Mouse (Mus musculus): Measurements from ENCODE around the gene Tpgs1. TPM values are rescaled to one million over a fixed set of nuclear protein-coding genes. Genes with fewer than 3 reads are reported as not detected.

The Tpgs1 gene
- total RNA-seq, 2 experiments from 2014 or later, result 32.4 to 33.9 TPM

DNA sequence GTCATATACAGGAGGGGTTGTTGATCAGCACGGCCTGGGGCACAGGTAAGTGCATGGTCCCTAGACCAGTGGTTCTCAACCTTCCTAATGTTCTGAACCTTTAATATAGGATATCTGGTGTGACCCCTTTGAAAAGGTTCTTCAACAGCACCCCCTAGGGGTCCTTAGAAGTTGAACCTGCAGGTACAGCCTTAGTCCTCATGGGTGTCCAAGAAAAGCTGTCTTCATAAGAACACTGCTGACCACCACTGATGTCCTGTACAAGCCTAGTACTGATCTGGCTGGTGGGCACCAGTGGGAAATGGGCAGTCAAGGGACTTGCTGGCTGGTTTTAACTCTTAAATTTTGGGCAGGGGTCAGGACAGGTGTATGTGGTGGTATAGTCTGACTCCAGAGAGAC lies 42.9 kb downstream of the Tpgs1 start:
- no peak for DNase-seq (ENCODE audit: low spot score in 2 of 2)

DNA sequence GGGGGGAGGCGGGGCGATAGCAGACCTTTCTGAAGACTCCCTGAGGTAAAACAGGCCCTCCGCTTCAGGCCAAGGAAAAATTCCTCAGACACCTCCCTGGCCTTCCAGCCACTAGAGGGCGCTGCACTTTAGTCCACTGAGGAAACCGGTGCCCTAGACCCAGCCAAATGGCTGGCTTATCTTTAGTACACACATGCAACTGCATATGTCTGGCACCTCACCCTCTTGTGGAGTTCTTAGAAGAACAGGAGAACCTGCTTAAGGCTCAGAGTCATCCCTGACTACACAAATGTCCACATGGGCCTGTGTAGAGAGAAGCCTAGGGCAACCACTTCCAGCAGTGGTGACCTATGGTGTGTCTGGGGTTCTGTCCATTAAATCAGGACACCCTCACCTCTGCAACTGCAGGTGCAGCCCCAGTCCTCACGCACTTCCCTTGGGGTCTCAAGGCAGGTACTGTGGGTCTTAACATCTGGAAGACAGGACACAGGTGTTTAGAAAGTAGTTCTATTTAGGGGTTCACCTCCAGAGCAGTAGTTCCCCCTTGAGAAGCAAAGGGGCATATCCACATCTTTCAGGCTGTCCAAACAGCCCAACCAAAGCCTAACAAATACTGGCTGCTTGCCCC lies 43.4 kb downstream of the Tpgs1 start:
- peak; percentile 73 to 80 for DNase-seq (ENCODE audit: low spot score in 2 of 2)

DNA sequence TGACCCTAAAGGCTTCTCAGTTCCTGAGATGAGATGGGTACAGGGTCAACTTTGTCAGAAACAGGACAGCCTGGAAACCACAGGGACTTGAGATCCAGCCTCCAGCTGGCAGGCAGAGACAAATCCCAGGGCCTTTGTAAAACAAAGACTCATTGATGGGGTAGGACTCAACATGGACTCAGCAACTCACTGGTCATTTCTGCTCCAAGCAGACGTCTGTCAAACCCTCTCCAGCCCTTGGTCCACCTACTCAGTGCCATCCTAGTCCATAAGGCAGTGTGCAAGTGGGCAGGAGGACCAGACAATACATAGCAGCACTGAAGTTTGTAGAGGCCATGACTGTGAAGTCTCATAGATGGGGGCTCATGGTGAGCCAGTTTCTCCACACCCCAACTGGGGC lies 44.0 kb downstream of the Tpgs1 start:
- DNase-seq (ENCODE audit: low spot score in 2 of 2), result no peak

DNA sequence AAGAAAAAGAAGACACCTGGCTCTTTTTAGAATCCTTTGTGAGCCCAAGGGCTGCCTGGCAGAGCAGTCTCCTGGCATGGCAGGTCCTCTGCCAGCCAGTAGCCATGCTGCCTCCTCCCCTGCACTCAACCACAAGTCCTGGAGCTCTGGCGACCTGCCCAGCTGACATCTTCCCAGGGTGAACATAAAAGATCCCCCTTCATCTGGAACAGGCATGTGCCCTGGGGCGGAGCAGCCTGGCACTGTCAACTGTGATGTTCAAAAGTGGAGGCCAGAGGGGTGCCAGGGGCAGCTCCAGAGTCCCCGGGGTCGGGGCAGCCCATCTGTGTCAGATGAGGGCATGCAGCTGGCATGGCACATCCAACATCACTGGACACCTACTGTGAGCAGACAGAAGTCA lies 45.8 kb downstream of the Tpgs1 start:
- DNase-seq (ENCODE audit: low spot score in 2 of 2), result no peak

DNA sequence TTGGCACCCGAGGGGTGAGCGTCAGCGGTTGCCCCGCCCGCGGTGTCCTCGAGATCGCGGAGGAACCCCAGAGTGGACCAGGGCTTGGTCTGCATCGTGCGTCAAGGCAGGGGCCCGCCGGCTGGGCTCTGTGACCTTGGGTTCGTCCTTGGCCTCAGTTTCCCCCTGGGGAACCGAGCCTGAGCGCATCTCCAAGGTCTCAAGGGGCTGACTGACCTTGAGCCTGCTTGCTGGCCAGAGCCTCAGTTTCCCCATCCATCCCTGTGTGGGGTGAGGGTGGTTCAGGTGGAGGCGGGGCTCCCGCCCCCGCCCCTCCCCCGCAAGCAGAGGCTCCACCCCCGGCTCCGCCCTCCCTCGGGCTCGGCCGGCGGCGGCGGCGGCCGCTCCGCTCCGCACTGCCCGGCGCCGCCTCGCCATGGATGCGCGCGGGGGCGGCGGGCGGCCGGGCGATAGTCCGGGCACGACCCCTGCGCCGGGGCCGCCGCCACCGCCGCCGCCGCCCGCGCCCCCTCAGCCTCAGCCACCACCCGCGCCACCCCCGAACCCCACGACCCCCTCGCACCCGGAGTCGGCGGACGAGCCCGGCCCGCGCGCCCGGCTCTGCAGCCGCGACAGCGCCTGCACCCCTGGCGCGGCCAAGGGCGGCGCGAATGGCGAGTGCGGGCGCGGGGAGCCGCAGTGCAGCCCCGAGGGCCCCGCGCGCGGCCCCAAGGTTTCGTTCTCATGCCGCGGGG lies 47.3 kb downstream of the Tpgs1 start, which contains the start of gene Hcn2:
Gene Hcn2 (plus strand): TSS at position 381 of the 734 bp plus-strand sequence.
- no peak for DNase-seq (ENCODE audit: low spot score in 2 of 2)

DNA sequence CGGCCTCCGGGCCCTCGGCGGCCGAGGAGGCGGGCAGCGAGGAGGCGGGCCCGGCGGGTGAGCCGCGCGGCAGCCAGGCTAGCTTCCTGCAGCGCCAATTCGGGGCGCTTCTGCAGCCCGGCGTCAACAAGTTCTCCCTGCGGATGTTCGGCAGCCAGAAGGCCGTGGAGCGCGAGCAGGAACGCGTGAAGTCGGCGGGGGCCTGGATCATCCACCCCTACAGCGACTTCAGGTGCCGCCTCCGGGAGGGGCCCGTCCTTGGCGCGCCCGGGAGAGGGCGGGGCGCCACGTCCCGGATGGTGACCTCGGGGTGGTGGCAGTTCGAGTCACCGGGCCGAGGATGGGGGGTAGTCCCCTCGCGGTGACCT lies 47.8 kb downstream of the Tpgs1 start:
- no peak for DNase-seq (ENCODE audit: low spot score in 2 of 2)

DNA sequence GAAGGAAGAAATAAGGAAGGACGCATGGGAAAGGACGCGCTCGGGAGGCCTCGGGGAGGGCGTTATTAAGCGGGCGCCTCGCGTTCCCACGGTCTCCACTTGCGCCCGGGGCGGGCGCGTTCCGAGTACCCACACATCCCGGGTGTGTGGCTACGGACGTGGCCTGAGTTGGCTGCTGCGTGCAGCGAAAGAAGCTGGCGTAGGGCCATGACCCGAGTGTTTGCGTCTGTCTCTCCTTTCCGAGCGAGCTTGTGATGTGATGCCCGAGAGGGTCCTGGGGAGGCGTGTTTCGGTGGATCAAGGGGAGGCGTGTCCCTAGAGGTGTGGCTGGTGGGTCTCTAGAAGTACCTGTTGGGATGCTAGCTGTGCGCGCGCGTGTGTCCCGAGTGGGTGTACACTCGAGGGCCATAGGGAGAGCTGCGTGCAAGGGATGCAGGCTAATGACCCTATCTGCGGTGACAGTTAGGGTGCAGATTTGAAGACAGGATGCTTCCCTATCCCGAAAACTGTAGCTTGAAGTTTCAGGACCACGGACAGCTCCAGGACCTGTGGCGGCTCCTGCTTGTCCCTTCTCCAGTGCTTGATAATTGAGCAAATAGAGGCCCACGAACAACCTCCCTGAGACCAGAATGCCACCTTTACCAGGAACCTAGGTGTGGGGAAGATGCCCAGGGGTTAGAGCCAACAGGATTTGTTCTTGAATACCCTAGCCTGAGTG lies 48.6 kb downstream of the Tpgs1 start:
- DNase-seq (ENCODE audit: low spot score in 2 of 2), result peak in 1 of 2 experiments; percentile 68

DNA sequence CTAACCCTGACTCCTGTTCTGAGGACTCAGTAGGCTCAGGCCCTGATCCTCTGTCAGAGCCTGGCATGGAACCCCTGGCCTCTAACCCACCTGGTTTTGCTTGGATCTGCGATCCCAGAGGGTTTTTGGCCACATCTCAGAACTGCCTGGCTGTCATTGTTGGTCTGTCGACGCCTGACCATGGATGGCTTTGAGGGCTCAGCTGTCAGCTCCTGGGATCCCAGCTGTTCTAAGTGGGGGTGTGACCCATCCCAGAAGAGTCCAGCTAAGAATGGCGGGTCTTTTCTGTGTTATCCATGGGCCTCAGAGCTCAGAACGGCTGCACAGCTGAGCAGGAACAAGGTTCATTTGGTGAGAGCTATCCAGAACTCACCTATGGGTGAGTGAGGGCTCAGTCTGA lies 51.9 kb downstream of the Tpgs1 start:
- DNase-seq (ENCODE audit: low spot score in 2 of 2), result no peak

DNA sequence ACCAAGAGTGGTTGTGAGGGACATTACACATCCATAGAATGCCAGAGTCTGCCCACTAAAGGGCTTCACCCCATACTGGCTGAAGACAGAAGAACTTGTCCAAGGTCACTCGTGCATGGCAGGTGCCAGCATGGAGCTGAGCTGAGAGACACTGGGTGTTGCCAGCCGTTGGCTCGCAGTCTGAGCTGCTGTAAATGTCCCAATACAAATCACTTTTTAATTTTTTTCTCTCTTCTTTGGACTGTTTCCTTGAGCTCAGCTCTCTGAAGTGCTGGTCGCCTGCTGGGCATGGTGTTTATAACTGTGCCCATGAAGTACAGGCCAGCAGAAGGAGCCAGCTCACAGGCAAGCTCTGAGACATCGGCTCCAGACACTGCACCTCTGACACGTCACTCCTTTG lies 53.9 kb downstream of the Tpgs1 start:
- no peak for DNase-seq (ENCODE audit: low spot score in 2 of 2)

DNA sequence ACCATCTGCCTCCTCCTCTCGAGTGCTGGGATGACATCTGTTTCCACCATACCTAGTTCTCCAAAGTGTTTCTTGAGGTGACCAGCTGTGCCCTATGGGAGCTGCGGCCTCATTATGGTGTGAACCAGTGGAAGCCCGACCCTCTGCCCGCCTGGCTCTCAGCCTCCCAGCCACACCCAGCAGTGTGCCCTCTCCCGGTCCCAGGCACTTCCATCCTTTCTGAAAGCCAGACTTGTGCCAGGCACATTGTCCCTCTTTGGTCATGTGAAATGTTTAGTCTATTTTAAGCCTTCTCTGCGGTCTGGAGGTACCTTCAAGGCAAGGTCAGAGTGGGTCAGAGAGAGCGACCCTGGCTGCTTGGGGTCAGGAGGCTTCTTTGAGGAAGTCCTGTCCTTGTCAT lies 54.5 kb downstream of the Tpgs1 start:
- DNase-seq (ENCODE audit: low spot score in 2 of 2), result no peak

Other genes with a start within 250 kb of the Tpgs1 start
- not detected for gene Vmn2r83, start 200.6 kb upstream of the Tpgs1 start, total RNA-seq (2021)
- 10 to 100 TPM; 24.9 to 26.4 TPM for gene Plpp2, start 135.6 kb upstream of the Tpgs1 start, total RNA-seq (2021)
- gene Mier2, start 114.2 kb upstream of the Tpgs1 start, total RNA-seq (2021), result 10 to 100 TPM; 46.8 to 48.2 TPM
- gene Theg, start 82.0 kb upstream of the Tpgs1 start, total RNA-seq (2021), result not detected
- 1 to 10 TPM in 1 of 2 experiments, under 1 TPM in 1; 0.56 to 1.5 TPM for gene C2cd4c, start 55.3 kb upstream of the Tpgs1 start, total RNA-seq (2021)
- 10 to 100 TPM in 1 of 2 experiments, 1 to 10 TPM in 1; 8.9 to 13.3 TPM for gene Shc2, start 31.5 kb upstream of the Tpgs1 start, total RNA-seq (2021)
- not detected for gene Odf3l2, start 23.6 kb upstream of the Tpgs1 start, total RNA-seq (2021)
- gene Madcam1, start 4.8 kb upstream of the Tpgs1 start, total RNA-seq (2021), result under 1 TPM; 0.28 to 0.64 TPM
- gene Cdc34, start 12.8 kb downstream of the Tpgs1 start, total RNA-seq (2021), result 10 to 100 TPM; 72.6 to 78.1 TPM
- gene Gzmm, start 19.7 kb downstream of the Tpgs1 start, total RNA-seq (2021), result 1 to 10 TPM; 1.8 to 2.4 TPM
- gene Bsg, start 35.1 kb downstream of the Tpgs1 start, total RNA-seq (2021), result 100 to 1,000 TPM; 504 to 513 TPM
- gene Hcn2, start 47.3 kb downstream of the Tpgs1 start, total RNA-seq (2021), result 1 to 10 TPM; 8.9 to 9.3 TPM
- gene Polrmt, start 77.2 kb downstream of the Tpgs1 start, total RNA-seq (2021), result 10 to 100 TPM; 61.2 to 68.6 TPM
- not detected for gene Fgf22, start 85.7 kb downstream of the Tpgs1 start, total RNA-seq (2021)
- gene Rnf126, start 97.6 kb downstream of the Tpgs1 start, total RNA-seq (2021), result 10 to 100 TPM; 60.7 to 61.7 TPM
- 1 to 10 TPM; 6.7 to 7.1 TPM for gene Fstl3, start 107.9 kb downstream of the Tpgs1 start, total RNA-seq (2021)
- gene Prss57, start 121.6 kb downstream of the Tpgs1 start, total RNA-seq (2021), result under 1 TPM; 0.11 to 0.71 TPM
- gene Palm, start 124.2 kb downstream of the Tpgs1 start, total RNA-seq (2021), result 100 to 1,000 TPM in 1 of 2 experiments, 10 to 100 TPM in 1; 91.8 to 119 TPM
- 1 to 10 TPM in 1 of 2 experiments, under 1 TPM in 1; 0.20 to 4.2 TPM for gene Misp, start 151.6 kb downstream of the Tpgs1 start, total RNA-seq (2021)
- gene Ptbp1, start 185.1 kb downstream of the Tpgs1 start, total RNA-seq (2021), result 100 to 1,000 TPM; 344 to 389 TPM
- 1 to 10 TPM; 2.2 to 7.0 TPM for gene Prtn3, start 205.1 kb downstream of the Tpgs1 start, total RNA-seq (2021)
- gene Plppr3, start 205.3 kb downstream of the Tpgs1 start, total RNA-seq (2021), result 10 to 100 TPM in 1 of 2 experiments, 1 to 10 TPM in 1; 8.6 to 14.8 TPM
- 1 to 10 TPM in 1 of 2 experiments, under 1 TPM in 1; 0.92 to 5.7 TPM for gene Elane, start 216.9 kb downstream of the Tpgs1 start, total RNA-seq (2021)
- 10 to 100 TPM; 13.7 to 25.6 TPM for gene Cfd, start 221.5 kb downstream of the Tpgs1 start, total RNA-seq (2021)
- gene Med16, start 239.6 kb downstream of the Tpgs1 start, total RNA-seq (2021), result 10 to 100 TPM; 64.1 to 64.7 TPM
- not detected for gene Gm26602, start 241.5 kb downstream of the Tpgs1 start, total RNA-seq (2021)
- 1 to 10 TPM in 1 of 2 experiments, under 1 TPM in 1; 0.87 to 1.6 TPM for gene Kiss1r, start 247.6 kb downstream of the Tpgs1 start, total RNA-seq (2021)